Mouse (Mus musculus) fibroblast of lung, adult 2 months (primary cell): Measurements from ENCODE around the gene 1700021F07Rik.

Source experiments
- DNase-seq: peaks from one replicate; pipeline ENCODE4 v3.0.0-alpha.2; 2011; ENCODE audit warnings: low read depth

The 1700021F07Rik gene

DNA sequence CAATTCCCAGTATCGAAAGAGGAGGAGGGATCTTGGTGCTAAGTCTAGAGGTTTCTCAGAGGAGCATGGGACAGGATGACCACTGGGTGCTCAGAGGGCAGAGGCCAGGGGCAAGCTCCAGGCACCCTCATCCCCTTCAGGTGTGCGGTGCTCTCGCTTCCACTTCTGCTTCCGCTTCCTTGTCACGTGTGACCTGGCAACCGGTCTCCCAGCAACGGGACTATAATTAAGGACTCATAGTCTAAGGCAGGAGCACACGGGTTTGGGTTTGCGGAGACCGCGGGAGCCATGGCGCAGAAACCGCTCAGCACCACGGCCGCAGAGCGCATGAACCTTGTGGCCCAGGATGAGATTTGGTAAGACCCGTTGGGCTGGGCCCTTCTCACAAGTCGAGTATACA is at the start of gene 1700021F07Rik:
Gene 1700021F07Rik (plus strand): TSS at position 211 of the 400 bp plus-strand sequence.
- DNase-seq = no peak

DNA sequence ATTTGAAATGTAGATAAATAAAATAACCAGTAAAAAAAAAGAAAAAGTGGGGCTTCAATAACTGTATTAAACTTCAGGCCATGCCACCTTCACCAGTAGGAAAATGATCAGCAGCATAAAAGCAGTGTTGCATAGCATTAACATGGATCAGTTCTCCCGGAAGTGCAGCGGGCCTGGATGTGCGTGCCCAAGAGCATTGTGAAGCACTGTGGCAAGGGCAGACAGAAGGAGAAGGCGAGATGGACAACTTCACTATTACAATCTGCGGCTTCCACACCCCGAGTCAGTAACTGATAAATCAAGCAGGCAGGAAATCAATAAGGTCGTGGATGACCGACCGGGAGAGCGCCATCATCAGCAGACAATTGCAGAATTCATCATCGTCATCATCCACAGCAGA is 49.2 kb upstream of the 1700021F07Rik start:
- no peak for DNase-seq

DNA sequence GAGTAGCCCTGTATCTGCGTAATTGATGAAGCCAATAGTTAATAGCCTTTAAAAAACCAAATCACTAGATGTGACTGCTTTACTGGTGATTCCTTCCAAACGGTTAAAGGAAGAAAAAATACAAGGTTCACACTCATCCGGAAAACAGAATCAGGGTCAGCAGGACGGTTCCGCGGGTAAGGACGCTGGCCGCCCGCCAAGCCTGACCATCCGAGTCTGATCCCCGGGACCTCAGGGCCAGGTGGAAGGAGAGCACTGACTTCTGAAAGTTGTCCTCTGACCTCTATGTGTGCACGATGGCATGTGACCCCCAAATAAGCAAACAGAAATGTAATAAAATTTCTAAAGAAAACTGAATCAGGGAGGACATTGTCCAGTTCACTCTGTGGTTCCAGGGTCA is 43.3 kb upstream of the 1700021F07Rik start:
- DNase-seq = no peak

DNA sequence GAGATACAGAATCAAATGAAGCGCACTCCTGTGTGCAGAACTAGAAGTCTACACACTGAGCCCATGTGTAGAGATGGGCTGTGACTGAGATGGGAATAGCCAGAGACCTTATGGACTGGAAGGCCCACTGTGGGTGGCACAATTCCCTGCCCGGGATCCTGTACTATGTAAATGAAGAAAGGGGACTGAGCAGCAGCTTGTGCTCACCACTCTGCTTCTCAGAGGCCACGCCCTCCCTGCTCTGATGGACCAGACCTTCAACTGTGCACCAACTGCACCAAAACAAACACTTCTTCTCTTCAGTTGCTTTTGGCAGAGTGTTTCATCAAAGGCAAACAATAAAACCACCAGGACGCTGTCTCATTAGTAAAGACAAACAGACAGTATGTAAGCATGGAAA is 37.9 kb upstream of the 1700021F07Rik start:
- DNase-seq = no peak

DNA sequence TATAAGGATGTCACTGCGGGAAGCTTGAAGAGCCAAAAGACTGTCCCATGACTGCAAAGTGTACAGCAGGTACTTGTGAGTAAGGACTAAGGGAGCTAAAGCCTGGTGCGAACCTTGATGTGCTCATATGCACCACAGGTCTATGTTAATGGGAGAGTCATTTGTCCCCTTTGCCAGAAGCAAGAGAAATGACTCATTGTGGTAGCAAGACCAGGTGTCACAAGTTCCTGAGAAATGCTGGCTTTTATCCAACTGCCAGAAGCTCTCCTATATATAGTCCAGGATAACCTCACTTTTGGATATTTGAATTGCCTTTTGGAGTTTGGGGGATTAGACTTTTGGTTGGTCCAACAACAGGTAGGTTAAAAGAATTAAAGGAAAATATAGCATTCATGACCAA is 22.8 kb upstream of the 1700021F07Rik start:
- DNase-seq = no peak

DNA sequence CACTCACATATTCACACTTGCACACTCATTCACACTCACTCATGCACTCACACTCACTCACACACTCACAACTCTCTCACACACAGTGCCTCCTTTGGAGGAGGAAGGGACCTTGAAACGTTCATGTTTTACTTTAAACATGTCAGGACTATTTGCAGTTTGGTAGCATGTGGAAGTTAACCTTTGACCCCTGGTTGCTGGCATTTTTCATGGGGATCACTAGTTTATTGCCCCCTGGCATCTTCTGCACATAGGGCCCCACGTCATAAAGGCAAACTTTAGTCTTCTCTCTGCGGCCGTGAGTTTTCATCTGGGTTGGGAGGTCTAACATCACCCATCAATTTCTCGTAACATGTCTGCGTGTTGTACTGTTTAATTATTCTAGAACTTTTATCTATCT is 8.4 kb upstream of the 1700021F07Rik start:
- DNase-seq = no peak

DNA sequence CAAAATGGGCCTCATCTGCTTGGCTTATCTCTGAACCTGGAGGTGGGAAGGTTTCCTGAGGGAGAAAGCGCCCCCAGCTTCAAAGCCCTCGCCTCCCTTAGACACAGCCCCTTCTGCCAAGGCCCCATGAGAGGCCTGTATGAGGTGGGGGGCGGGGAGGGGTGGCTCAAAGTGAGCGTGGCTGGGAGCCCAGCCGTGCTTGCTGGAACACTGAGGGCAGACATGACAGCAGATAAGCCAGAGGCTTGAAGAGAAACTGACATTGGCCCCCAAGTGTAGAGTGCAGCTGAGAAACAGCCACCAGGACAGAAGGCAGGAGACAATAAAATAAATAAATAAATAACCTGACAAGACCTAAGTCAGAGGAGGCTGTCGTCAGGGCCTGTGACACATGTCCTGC is 7.2 kb upstream of the 1700021F07Rik start:
- DNase-seq = no peak

DNA sequence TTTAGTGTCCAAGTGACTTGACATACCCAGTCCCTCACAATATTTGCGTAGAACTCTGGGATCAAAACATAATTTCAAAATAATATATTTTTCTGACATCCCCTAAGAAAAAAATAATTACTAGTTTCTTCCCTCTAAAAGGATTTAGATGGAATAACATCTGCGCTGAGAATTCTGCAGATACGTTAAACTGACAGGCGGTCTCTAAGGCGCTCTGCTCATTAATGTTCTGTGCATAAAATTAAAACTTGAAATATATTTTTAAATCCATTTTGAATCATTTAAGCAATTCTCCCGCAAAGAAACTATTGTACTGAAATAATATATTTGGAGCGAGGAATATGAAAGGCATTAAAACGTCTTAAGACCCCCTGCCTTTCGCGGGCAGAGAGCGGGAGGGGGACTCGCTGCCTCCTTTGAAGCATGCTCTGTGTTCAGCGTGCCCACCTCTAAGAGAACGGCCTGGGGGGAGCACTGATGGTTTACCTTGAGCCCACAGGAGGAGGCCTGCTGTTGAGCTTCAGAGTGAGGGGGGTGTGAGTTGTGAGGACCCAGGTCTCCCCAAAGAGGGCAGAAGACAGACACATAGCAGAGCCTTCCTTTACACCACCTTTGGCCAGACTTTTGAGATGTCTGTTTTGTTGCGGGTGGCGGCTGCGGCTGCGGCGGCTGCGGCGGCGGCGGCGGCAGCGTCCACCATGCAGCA is 6.1 kb upstream of the 1700021F07Rik start:
- no peak for DNase-seq

DNA sequence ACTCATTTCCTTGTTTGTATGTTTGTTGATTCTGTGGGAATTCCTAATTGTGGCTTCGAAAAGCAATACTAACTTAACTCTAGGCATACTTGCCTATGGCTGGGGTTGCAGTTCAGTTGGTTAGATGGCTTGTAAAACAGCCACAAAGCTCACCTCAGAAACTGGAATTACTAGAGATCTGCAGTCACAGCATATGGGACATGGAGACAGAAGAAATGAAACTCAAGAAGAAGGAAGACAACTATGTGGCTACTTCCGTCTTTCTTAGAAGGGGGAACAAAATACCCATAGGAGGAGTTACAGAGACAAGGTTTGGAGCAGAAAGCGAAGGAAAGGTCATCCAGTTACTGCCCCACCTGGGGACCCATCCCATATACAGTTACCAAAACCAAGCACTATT is 6.1 kb downstream of the 1700021F07Rik start:
- DNase-seq = no peak

DNA sequence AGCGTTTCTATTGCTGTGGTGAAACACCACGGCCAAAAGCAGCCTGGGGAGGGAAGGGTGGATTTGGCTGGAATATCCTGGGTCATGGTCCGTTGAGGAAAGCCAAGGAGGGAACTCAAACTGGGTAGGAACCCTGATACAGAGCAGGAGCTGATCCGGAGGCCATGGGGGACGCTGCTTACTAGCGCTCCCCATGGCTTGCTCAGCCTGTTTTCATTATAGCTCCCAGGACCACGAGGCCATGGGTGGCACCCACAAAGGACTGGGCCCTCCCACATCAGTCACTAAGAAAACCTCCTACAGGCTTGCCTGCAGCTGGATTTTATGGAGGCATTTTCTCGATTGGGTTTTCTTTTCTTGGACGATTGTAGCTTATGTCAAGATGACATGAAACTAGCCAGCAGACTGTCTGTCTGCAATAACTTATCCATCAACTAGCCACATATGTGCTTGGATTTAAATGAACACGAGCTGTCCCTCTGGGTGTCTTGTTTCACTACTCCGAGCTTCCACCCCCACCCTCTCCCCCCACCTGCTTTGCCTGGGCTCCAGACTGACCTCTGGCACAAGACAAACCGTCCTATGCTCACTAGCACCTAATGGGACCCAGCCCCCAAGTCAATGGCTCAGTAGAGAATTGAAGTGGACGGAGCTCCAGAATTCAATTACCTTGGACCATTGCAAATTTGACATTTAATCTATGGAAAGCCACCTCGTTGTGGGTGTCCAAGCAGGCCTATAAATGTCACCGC is 10.5 kb downstream of the 1700021F07Rik start:
- no peak for DNase-seq

DNA sequence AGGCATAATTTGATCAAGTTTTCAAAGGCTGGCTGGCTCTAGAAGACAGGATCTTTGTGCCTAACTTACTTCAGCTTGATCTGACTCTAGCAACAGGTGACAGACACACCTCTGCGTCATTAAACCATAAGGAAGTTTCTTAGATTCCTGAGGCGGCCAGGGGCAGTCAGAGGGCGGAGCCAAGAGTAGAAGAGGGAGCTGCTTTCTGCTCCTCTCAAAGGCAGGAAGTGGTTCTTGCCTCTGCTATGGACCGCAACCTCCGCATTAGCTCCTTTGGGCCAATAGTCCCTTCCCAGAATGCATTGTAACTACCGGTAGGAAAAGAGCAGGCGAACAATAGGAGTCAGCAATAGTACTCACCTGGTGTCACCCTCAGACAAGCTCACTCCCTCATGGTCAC is 12.2 kb downstream of the 1700021F07Rik start:
- DNase-seq = no peak

DNA sequence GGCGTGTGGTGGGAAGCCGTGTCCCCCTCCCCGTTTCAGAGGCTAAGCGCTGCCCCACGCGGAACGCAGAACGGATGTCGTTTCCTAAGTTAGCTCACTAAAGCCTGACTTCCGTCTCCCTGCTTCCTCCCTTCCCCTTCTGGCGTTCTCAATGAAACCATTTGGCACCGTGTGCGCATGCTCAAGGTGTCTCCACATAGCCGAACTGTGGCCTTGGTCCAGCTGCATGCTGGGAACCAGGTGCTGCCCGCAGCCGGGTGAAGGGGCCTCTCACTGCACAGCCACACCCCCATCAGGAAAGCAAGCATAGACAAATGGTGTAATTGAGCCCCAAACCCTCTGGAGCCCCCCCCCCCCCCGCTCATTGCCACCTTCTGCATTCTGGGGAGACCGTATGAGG is 13.0 kb downstream of the 1700021F07Rik start:
- DNase-seq = no peak

DNA sequence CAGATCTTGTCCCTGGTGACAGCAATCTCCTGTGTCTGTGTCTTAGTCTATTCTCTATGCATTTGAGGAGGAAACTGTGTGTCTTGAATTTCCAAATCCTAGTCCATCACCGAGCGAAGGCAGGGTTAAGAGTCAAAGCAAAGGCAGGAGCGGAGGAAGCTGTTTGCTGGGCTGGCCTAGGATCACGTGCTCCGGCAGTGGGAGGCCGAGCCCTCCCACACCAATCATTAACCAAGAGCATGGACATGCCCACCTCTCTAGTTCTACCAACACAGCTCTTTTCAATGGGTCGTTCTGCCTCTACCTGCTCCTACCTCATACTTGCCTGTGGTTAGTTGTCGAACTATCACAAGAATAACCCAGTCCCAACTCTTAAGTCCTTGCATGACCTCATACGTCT is 13.5 kb downstream of the 1700021F07Rik start:
- DNase-seq = no peak

DNA sequence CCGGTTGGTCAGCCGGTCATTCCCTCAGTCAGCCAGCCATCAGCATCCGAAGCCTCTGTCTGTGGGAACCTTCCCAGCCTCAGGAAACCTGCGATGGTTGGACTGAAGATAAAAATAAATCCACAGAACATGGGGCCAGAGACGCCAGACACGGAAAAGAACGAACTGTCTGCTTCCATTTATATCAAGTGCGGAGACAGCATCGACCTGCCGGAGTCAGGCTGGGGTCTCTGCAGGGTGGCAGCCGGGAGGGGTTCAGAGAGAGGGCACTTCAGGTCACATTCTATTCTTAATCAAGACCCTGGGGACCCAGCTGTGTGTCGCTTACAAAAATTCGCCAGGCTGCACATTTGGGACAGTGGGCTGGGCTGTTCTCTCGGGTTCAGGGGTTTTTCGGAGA is 17.4 kb downstream of the 1700021F07Rik start:
- no peak for DNase-seq

DNA sequence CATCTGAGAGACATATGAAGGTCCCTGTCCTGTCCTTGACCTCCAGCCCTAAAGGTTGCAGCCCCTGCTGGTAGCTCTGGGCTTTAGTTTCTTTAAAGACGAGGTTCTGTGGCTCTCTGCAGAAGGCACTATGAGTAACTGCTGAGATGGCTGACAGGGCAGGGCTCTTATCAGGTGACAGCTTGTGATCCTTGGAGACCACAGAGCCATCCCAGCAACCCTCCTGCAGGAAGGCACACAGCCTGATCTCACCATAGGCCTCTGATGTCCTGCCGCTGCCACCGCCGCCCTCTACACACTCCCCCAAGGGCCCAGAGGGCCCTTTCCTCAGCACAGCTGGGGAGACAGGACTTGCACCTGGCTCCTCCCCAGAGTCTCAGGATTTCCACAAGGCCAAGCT is 19.4 kb downstream of the 1700021F07Rik start:
- DNase-seq = no peak

DNA sequence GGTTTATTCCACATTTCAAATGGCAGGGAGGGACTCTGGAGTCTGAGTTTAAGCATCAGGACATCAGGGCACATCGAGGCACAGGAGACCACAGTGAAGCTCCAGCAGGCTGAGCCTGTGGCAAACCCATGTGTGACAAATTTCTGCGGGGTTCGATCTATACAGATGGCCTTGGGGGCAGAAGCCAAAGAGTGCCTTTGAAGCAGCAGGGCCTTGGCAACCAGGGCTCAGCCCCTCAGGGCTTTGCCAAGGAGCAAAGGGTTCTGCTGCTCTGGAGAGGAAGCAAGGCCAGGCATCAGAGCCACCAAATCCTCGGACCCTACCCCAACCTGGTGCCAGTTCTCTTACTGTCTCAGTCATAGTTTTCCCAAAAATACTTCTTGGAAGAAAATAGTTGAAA is 20.3 kb downstream of the 1700021F07Rik start:
- no peak for DNase-seq

DNA sequence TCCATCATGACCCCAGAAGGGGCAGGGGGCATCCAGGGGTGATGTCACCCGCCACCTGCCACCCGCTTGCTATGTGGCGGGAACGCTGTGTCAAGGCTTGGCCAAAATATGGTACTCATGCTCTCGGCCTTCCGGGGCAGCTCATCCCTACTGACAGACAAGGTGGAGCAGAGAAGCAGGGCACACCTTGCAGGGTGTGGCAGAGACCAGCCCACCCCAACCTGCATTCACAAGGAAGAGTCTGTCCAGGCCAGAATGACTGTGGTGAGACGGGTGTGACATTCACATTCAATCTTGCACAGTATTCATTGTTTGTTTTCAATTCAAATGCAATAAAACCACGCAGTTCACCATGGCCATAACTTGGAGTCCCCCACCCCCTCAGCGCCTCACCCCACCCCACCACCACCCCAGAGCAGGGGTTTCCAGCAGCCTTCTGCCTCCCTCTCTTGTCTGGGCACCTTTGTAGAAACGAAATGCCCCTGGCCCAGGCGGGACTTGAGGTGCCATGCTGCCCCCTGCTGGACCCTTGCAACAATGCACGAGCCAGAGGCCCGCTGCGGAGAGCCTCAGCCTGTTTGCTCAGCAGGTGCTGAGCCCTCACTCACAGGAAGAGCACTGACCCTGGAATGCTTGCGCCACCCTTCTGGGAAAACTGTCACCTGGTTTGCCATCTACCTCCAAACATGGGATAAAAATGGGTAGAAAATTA is 23.8 kb downstream of the 1700021F07Rik start:
- peak; percentile 33 for DNase-seq

DNA sequence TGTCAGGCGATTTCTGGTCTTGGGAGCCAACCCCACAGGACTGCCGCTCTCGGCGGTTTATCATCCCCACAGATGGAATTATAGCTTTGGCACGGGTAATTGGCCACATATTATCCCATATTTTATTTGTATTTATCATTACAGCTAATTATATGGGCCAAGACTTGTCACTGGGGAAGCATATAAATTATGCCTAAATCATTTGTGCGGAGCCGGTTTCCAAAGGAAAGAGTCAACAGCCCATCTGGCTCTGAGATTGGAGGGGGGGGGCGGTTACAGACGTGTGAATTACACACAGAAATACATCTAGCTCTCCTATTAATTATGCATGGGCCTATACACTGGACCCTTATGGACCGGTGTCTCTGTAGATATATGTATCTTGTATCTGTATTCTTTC is 26.9 kb downstream of the 1700021F07Rik start:
- DNase-seq = no peak

DNA sequence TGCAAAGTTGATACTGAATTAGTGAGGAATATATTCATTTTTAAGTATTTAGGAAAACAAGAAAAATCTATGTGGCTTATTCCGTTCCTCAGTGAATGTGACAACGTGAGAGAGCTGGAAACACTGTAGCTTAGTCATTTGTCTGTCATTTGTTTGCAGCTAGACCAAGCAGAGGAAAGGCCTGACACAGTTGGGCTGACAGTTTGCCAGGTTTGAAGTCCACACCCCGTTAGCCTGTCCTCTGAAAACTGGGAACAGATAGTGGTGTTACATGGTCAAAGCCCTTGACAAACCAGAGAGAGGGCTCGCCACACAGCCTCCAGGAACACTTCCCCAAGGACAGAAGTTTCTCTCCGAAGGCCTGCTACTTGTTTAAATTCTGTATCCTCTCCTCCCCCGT is 28.3 kb downstream of the 1700021F07Rik start:
- DNase-seq = peak; percentile 10

DNA sequence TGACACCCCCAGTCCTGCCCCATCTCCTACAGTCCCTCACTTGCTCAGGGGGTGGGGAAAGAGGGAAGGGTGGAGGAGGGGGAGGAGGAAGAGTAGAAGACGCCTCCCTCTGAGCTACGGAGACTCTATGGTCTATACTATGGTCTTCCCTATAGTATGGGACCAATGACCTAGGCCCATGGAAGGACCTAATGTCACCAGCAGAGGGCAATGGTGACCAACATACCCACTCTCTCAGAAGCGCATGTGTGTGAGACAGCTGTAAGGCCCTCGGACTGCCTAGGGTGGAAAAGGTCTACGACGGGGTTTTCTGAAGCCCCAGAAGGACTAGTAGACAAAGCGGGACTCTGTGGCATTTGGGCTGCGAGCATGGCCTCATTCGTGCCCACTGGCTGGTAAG is 31.5 kb downstream of the 1700021F07Rik start:
- no peak for DNase-seq

DNA sequence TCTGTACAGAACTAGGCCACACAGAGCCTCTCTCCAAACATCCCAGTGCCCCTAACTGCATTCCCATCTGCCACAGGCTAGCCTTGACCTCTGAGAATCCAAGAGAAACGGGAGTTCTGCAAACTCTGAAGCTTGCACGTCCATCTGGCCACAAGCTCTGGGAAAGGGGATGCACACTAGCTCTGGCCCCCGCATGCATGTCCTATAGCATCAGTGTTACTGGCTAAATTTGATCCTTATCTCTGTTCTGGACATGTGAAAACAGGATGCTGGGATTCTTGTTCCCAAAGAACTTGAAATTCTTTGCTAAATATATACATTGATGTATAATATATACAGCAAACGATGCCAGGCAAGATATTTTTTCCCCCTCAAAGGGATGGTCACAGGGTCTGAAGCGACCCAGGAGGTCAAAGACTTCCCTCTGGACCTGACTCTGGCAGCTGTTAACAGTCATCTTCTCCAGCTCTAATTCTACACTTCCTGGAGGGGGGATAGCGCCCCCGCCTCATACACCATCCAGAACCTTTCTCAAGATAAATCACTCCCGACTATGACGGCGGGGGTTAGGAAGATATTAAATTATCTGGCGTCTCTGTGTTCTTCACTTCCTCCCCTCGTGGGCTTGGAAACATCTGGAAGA is 36.5 kb downstream of the 1700021F07Rik start:
- DNase-seq = no peak

DNA sequence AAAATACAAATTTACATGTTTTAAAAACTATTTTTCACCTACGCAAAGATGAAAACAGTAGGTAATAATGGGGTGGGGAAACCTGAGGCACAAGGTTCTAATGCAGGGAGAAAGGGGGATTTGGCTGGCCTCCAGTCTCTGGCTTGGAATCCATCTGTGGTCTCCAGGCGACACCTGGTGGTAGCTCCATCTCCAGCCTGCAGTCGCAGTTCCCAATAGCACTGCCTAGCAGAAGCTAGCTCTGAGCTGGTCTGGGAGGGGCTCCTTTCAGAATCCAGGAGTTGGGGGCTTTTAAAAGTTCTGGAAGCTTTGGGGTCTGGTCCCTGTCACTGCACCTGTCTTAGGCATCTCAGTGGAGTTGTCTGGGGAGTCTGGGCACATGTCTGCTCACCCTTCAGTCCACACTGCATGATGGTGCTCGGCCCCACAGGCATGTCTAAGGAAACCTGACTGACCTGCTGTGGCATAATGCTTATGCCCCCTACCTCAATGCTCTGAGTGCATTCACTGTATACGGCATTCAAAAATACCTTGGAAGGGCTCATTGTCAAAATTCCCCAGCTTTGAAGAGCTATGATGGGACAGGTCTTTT is 39.6 kb downstream of the 1700021F07Rik start:
- DNase-seq = no peak
